Mouse (Mus musculus): ENCODE data around the gene Rab5c.

- TF ChIP-seq CTCF (IDR thresholded peaks at IDR 0.05; ENCODE audit: insufficient read depth, low read depth, low read length) (no peak), POLR2A (IDR thresholded peaks at IDR 0.05; ENCODE audit: insufficient read depth, low read depth, low read length) (no peak)
Measured at GRCm38 (mm10) chr11:100702906-100703305, 35.1 kb downstream of the Rab5c start.
